Mouse (Mus musculus): ENCODE results near the gene Cfap43. TPM values are rescaled to one million over a fixed set of nuclear protein-coding genes. Genes with fewer than 3 reads are reported as not detected.

Gene Cfap43
- polyA plus RNA-seq, 1 experiment from 2014 or later, result 0.20 TPM

DNA sequence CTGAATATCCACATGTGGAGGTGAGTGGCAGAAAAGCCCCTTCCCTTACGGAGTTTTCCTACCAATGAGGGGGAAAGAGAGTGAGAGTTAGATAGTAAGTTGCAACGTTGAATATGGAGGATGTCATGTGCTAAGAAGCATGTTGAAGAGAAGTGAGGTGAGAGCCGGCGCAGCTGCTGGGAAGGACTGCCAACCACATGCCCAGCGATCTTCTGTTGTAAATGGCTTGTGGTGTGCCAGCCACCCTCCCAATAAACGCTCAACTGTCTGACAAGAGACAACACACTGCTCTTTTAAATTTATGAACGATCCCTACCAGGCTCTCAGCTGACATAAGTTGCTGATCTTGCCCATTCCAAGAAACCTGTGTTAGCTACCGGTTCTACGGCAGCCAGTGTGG, 101.4 kb downstream of the Cfap43 start:
- H3K9me3 ChIP-seq, result no peaks in the 10 kb centered on the region
- no peak overlapping the region for H3K27ac ChIP-seq
- no peaks in the 10 kb centered on the region for H3K36me3 ChIP-seq
- WGBS, result 86% methylated on average over 9 of the region's 9 CpGs
- no peak for ATAC-seq (ENCODE audit: insufficient number of reproducible peaks, insufficient read depth, low FRiP score, low TSS enrichment, low read depth)
- H3K9ac ChIP-seq, result no peak overlapping the region
- peaks cover 3% of the 10 kb centered on the region; the same call in 1 of the 2 replicates for H3K27me3 ChIP-seq
- H3K4me1 ChIP-seq, result peaks cover 10% of the 10 kb centered on the region
- no peak overlapping the region for H3K4me2 ChIP-seq
- no peak overlapping the region for H3K4me3 ChIP-seq

DNA sequence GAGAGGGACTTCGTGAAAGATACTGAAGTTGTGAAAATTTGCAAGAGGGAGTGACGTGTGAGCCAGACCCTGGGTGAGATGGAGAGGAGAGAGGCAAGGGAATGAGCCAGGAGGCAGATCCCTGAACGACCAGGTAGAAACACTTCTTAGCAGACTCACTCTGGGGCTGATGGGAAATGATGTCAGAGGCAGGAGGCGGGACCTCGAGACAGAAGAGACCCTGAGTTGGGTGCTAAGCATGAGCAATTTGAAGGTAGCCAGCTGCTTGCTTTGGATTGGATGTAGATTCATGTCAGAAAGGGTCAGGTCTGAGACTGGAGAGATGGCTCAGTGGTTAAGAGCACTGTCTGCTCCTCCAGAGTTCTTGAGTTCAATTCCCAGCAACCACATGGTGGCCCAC, 104.4 kb downstream of the Cfap43 start:
- ATAC-seq (ENCODE audit: insufficient number of reproducible peaks, insufficient read depth, low FRiP score, low TSS enrichment, low read depth), result no peak
- no peaks in the 10 kb centered on the region for H3K27me3 ChIP-seq
- H3K36me3 ChIP-seq, result no peaks in the 10 kb centered on the region
- no peak overlapping the region for H3K4me2 ChIP-seq
- no peak overlapping the region for H3K27ac ChIP-seq
- no peaks in the 10 kb centered on the region for H3K4me1 ChIP-seq
- no peak overlapping the region for H3K4me3 ChIP-seq
- no peaks in the 10 kb centered on the region for H3K9me3 ChIP-seq
- 87% methylated on average over 5 of the region's 5 CpGs for WGBS
- H3K9ac ChIP-seq, result no peak overlapping the region

DNA sequence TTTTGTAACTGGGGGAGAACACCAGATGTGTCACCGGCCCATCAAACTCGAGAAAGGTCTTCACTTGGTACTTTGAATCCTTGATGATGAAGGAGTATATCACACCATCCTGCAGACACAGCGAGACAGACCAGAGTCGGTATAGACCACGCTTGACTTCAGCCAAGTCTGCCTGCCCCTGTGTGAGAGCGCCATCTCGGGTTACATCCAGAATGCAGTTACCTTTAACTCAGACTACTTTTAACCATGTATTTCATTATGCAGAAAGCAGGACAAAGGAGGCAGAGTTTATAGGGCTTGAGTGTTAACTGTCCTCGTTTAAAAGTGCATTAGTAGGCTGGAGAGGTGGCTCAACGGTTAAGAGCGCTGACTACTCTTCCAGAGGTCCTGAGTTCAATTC, 107.0 kb downstream of the Cfap43 start:
- WGBS, result 68% methylated on average over 10 of the region's 10 CpGs
- Histone ChIP-seq H3K27ac (no peak overlapping the region), H3K4me1 (no peaks in the 10 kb centered on the region), H3K27me3 (no peaks in the 10 kb centered on the region), H3K9me3 (no peaks in the 10 kb centered on the region), H3K9ac (no peak overlapping the region), H3K4me3 (no peak overlapping the region), H3K36me3 (no peaks in the 10 kb centered on the region), H3K4me2 (no peak overlapping the region)
- no peak for ATAC-seq (ENCODE audit: insufficient number of reproducible peaks, insufficient read depth, low FRiP score, low TSS enrichment, low read depth)

DNA sequence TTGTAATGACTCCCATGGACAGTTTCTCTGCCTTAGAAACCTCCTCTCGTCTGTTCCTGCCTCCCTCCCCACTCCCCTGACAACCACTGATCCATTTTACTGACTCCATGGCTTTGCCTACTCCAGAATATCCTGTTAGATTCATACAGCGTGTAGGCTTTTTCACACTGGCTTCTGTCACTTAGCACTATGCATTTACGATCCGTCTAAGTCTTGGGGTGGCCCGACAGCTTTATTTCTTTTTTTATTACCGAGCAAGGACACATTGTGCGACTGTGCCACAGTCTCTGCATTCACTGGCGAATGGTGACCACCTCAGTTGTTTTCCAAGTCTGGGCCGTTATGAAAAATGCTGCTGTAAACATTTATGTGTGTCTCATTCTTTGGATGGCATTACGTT, 120.5 kb downstream of the Cfap43 start:
- Histone ChIP-seq H3K9me3 (no peaks in the 10 kb centered on the region), H3K9ac (no peak overlapping the region), H3K4me3 (no peak overlapping the region), H3K27ac (no peak overlapping the region), H3K27me3 (no peaks in the 10 kb centered on the region), H3K4me1 (no peaks in the 10 kb centered on the region), H3K4me2 (no peak overlapping the region), H3K36me3 (no peaks in the 10 kb centered on the region)
- WGBS, result 76% methylated on average over 10 of the region's 10 CpGs
- ATAC-seq (ENCODE audit: insufficient number of reproducible peaks, insufficient read depth, low FRiP score, low TSS enrichment, low read depth), result no peak

DNA sequence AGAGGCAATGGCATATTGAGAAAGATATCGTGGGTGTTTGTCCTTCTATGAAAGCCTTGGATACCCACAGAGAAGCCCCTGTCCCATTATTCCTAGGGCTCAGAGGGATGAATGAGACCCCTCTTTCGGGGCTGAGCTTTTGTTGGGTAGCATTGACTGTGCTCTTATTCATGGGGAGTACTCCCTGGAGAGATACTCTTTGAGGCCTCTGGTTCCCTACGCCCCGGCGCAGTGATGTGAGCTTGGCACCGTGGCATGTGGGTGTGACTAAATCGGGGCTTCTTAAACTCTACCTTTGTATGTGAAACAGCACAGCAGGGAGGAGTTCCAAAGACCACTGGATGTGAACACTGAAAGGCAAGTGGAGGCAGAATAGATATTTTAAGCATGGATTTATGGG, 122.4 kb downstream of the Cfap43 start:
- ATAC-seq (ENCODE audit: insufficient number of reproducible peaks, insufficient read depth, low FRiP score, low TSS enrichment, low read depth), result no peak
- no peaks in the 10 kb centered on the region for H3K36me3 ChIP-seq
- no peak overlapping the region for H3K9ac ChIP-seq
- WGBS, result 50% methylated on average over 7 of the region's 7 CpGs
- H3K4me1 ChIP-seq, result no peaks in the 10 kb centered on the region
- no peaks in the 10 kb centered on the region for H3K27me3 ChIP-seq
- no peak overlapping the region for H3K4me3 ChIP-seq
- H3K4me2 ChIP-seq, result no peak overlapping the region
- no peaks in the 10 kb centered on the region for H3K9me3 ChIP-seq
- H3K27ac ChIP-seq, result no peak overlapping the region

DNA sequence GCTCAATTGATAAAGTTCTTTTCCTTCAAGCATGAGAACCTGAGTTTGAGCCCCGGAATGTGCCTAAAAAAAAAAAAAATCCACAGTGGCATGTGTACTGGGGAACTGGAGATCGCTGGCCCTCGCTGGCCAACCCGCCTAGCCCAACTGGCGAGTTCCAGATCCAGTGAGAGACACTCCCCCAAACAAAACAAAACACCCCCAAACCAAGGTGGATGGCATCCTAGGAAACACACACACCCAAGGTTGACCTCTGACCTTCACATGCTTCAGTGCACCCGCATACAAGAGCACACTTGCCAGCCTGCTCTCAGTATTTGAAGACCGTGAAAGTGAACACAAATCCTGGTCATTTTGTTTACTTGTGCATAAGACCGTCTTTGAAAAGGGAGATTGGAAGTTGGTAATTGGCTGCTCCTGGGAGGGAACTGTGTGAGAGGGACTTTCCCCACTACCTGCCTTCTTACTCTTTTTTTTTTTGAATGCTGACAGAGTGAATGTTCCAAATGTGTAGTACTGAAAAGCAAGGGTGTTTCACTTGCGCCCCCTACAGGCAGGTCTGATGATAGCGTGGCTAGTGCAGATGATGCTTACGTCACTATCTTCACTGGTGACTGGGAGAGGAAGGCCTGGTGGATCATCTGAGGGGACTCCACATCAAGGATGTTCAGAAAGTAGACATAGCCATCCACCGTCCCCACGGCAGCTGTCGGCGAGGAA, 123.9 kb downstream of the Cfap43 start:
- no peak for ATAC-seq (ENCODE audit: insufficient number of reproducible peaks, insufficient read depth, low FRiP score, low TSS enrichment, low read depth)
- Histone ChIP-seq H3K9me3 (no peaks in the 10 kb centered on the region), H3K4me2 (no peak overlapping the region), H3K27ac (no peak overlapping the region), H3K9ac (no peak overlapping the region), H3K4me3 (no peak overlapping the region), H3K36me3 (no peaks in the 10 kb centered on the region), H3K4me1 (no peaks in the 10 kb centered on the region), H3K27me3 (no peaks in the 10 kb centered on the region)
- 47% methylated on average over 15 of the region's 15 CpGs for WGBS

DNA sequence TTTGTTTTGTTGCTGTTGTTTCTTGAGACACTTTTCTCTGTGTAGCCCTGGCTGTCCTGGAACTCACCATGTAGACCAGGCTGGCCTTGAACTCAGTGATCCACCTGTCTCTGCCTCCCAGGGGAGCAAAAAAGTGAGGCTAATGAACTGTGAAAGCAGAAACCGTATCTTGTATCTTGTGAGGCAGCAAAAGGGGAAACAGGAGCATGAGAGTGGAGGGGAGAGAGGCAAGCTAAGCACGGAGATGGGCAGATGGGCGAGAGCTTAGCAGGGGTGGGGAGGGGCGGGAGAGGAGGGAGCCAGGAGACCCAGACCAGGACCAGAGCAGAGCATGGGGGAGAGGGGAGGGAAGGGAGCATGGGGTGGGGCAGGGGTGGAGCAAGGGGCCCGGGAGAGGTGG, 124.8 kb downstream of the Cfap43 start:
- no peaks in the 10 kb centered on the region for H3K27me3 ChIP-seq
- H3K9ac ChIP-seq, result no peak overlapping the region
- 30% methylated on average over 5 of the region's 5 CpGs for WGBS
- H3K4me2 ChIP-seq, result no peak overlapping the region
- no peaks in the 10 kb centered on the region for H3K36me3 ChIP-seq
- H3K4me1 ChIP-seq, result no peaks in the 10 kb centered on the region
- H3K9me3 ChIP-seq, result no peaks in the 10 kb centered on the region
- no peak overlapping the region for H3K27ac ChIP-seq
- ATAC-seq (ENCODE audit: insufficient number of reproducible peaks, insufficient read depth, low FRiP score, low TSS enrichment, low read depth), result no peak
- H3K4me3 ChIP-seq, result no peak overlapping the region

DNA sequence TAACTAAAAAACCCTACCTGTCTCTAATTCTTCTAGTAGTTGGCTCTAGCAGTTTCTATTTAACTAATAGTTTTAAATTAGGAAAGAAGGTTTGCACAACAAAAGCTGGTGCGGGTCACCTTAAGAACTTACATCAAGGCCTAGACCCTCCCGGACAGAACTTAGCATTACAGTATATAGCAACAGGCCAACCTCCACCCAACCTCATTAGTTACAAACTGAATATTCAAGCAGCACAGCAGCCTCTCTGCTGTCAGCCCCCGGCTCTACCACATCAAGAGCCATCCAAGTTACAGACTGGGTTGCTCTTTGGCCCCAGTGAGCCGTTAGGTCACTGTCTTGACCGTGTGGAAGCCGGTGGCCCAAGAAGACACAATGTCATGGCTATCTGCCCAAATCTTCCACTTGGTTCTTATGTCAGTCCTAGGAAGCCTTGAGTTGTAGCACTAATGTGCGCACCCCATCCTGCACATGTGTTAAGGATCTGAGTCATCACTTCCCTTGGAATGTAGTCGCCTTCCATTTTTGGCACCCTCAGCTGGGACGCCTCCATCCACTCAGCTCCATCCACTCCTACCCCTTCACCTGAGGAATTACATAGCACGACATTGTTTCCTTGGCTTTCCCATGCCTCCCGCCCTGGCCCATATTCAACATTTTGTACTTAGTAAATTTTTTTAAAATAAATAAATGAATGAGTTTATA, 128.6 kb downstream of the Cfap43 start:
- Histone ChIP-seq H3K36me3 (no peaks in the 10 kb centered on the region), H3K9ac (no peak overlapping the region), H3K9me3 (no peaks in the 10 kb centered on the region), H3K4me1 (no peaks in the 10 kb centered on the region), H3K27ac (no peak overlapping the region), H3K4me3 (no peak overlapping the region), H3K4me2 (no peak overlapping the region), H3K27me3 (no peaks in the 10 kb centered on the region)
- 91% methylated on average over 11 of the region's 11 CpGs for WGBS
- no peak for ATAC-seq (ENCODE audit: insufficient number of reproducible peaks, insufficient read depth, low FRiP score, low TSS enrichment, low read depth)

DNA sequence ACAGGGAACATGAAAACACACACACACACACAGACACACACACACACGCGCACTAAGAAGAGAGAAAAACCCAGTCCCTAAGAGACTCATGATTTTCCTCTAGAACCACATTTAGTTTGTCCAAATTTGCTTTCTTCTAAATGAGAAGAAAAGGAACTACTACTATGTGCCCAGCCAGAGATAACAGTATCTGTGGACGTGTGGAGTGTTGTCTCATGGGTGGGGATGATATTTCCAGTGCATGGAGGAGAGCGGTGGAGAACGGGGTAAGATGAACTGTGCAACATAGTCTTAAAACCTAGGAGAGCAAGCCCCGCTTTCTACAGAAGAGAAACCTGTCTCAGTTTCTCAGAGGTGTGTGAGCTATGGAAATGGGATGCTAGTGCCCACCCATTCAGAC, 135.2 kb downstream of the Cfap43 start:
- 92% methylated on average over 6 of the region's 6 CpGs for WGBS
- Histone ChIP-seq H3K4me1 (peaks cover 6% of the 10 kb centered on the region; the same call in 1 of the 2 replicates), H3K36me3 (no peaks in the 10 kb centered on the region), H3K4me3 (no peak overlapping the region), H3K27ac (no peak overlapping the region), H3K9ac (no peak overlapping the region), H3K9me3 (no peaks in the 10 kb centered on the region), H3K27me3 (no peaks in the 10 kb centered on the region), H3K4me2 (no peak overlapping the region)
- ATAC-seq (ENCODE audit: insufficient number of reproducible peaks, insufficient read depth, low FRiP score, low TSS enrichment, low read depth), result no peak

DNA sequence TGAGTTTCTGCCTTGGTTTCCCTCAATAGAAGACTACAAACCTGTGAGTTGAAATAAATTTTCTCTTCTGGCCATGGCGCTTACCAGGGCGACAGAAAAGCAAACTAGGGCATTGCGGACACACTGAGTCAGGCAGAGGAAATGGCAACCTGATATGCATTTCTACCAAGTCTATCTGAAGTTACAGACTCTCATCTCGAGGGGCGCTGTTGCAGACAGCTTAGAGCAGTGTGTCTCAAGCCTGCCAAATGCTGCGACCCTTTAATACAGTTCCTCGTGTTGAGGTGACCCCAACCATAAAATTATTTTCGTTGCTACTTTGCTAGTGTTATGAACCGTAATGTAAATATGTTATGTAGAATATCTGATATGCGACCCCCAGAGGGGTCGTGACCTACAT, 138.1 kb downstream of the Cfap43 start:
- Histone ChIP-seq H3K4me1 (peaks cover 6% of the 10 kb centered on the region; the same call in 1 of the 2 replicates), H3K27ac (no peak overlapping the region), H3K9me3 (no peaks in the 10 kb centered on the region), H3K27me3 (no peaks in the 10 kb centered on the region), H3K4me3 (no peak overlapping the region), H3K4me2 (no peak overlapping the region), H3K9ac (no peak overlapping the region), H3K36me3 (no peaks in the 10 kb centered on the region)
- 74% methylated on average over 11 of the region's 11 CpGs for WGBS
- no peak for ATAC-seq (ENCODE audit: insufficient number of reproducible peaks, insufficient read depth, low FRiP score, low TSS enrichment, low read depth)

DNA sequence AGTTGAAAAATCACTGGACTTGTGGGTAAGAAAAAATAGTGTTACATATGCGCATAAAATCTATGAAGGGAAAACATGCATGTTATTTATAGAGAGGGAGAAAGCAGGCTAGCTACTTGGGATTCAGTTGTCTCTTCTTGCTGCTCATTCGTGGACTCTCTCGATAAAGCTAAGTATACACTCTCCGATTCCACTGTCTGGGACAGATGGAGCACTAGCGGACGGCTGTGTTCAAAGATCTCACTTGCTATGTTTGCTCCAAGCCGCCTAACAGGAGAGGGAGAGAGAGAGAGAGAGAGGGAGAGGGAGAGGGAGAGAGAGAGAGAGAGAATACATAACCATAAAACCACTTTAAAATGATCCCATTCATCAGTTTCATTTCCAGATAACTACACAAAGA, 138.9 kb downstream of the Cfap43 start:
- peaks cover 5% of the 10 kb centered on the region; the same call in 1 of the 2 replicates for H3K4me1 ChIP-seq
- 81% methylated on average over 7 of the region's 7 CpGs for WGBS
- ATAC-seq (ENCODE audit: insufficient number of reproducible peaks, insufficient read depth, low FRiP score, low TSS enrichment, low read depth), result no peak

DNA sequence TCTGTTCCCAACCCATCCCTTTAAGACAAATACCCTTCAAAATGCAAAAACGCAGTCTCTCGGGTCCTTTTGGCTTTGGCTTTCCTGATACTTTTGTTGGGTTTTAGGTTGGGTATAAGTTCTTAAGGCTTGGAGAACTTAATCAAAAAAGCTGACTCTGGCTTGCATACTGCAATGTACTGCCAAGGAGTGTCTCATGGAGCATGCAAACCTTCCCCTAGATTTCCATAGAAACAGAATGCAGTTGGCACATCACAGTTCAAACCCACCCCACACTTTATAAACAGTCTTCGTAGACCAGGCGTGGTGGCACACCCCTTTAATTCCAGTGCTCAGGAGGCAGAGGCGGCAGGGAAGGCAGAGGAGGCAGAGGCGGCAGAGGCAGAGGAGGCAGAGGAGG, 141.2 kb downstream of the Cfap43 start:
- no peak overlapping the region for H3K4me3 ChIP-seq
- H3K4me2 ChIP-seq, result no peak overlapping the region
- H3K27ac ChIP-seq, result no peak overlapping the region
- H3K27me3 ChIP-seq, result no peaks in the 10 kb centered on the region
- no peak overlapping the region for H3K9ac ChIP-seq
- H3K4me1 ChIP-seq, result no peaks in the 10 kb centered on the region
- ATAC-seq (ENCODE audit: insufficient number of reproducible peaks, insufficient read depth, low FRiP score, low TSS enrichment, low read depth), result no peak
- no peaks in the 10 kb centered on the region for H3K36me3 ChIP-seq
- 80% methylated on average over 6 of the region's 6 CpGs for WGBS
- H3K9me3 ChIP-seq, result no peaks in the 10 kb centered on the region

More for the DNA sequence above, 138.9 kb downstream of the Cfap43 start:
- Histone ChIP-seq H3K4me2 (no peak overlapping the region), H3K9me3 (no peaks in the 10 kb centered on the region), H3K9ac (no peak overlapping the region), H3K27me3 (no peaks in the 10 kb centered on the region), H3K27ac (no peak overlapping the region), H3K36me3 (no peaks in the 10 kb centered on the region), H3K4me3 (no peak overlapping the region)

Measured in embryonic facial prominence, embryonic 13.5 days (tissue).